Mouse (Mus musculus) liver, embryonic 14.5 days (tissue): ENCODE measurements at regions not wholly inside any gene's neighbourhood (a gene's known extent, or its start where the extent isn't known, plus 50 kb on each side); places are given as distances from the start of the nearest gene placed in this dataset.

Source experiments
- CTCF ChIP-seq: IDR thresholded peaks from 2 replicates; pipeline ENCODE4 v1.5.1; 2016; ENCODE audit warnings: antibody characterized with exemption, low read depth, control low read depth
- EP300 ChIP-seq: IDR thresholded peaks from 2 replicates; pipeline ENCODE4 v1.6.1; 2016; ENCODE audit warnings: antibody characterized with exemption, low read depth

DNA sequence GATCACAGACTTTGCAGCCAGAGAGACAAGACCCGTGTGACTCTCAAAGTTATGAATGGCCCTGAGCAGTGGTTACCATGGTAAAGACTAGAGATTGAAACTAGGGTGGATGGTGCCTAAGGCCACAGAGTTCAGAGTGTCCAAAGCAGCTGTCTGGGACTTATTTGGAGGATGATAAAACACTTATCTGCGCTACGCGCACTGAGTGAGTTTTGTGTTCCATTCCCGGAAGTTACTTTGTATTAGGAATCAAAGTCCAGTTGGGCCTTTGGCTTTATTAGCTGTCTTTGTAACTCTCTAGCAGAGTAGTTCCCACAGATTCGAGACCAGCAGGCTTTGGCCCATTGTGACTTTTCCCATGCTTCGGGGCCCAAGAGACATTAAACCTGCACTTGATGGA lies 335.9 kb downstream of the Ets1 start:
- no peak for TF ChIP-seq CTCF
- no peak for TF ChIP-seq EP300
